Mouse (Mus musculus) small intestine, adult 2 months (tissue): ENCODE data around the gene Zfp598.

Experiments used
- CTCF ChIP-seq: fragments of 200-500 bp; IDR thresholded peaks from 2 replicates; pipeline ENCODE4 v1.5.1; 2012; ENCODE audit warnings: low read depth, mild to moderate bottlenecking, control low read depth, inconsistent platforms, low read length, moderate library complexity, mixed read lengths; ENCODE audit not compliant: insufficient replicate concordance, insufficient read length; ENCODE audit errors: extremely low read depth
- POLR2A ChIP-seq: fragments of 200-500 bp; IDR thresholded peaks from 2 replicates; pipeline ENCODE4 v1.6.1; 2012; ENCODE audit warnings: low read depth, mild to moderate bottlenecking, control low read depth, inconsistent platforms, low read length, moderate library complexity

- no peak for TF ChIP-seq CTCF
- TF ChIP-seq POLR2A, result no peak; the same call in 1 of the 2 replicates
Observed at GRCm38 (mm10) chr17:24697985-24698384, 28.5 kb downstream of the Zfp598 start.
